Mouse (Mus musculus) layer of hippocampus, adult 2 months (tissue): ENCODE measurements around the gene Trim31. TPM values are rescaled to one million over a fixed set of nuclear protein-coding genes. Genes with fewer than 3 reads are reported as not detected.

Source experiments
- DNase-seq, 2 experiments: peaks; one replicate each; pipeline ENCODE4 v3.0.0; 2022; ENCODE audit warnings: low spot score in 2 of 2
- H3K27ac ChIP-seq: fragments of 200-600 bp; 2 replicates; pipeline ENCODE4 v1.8.1; 2022
- H3K4me3 ChIP-seq: fragments of 200-600 bp; 2 replicates; pipeline ENCODE4 v1.8.1; 2022; ENCODE audit warnings: mild to moderate bottlenecking
- CTCF ChIP-seq: fragments of 200-600 bp; conservative IDR thresholded peaks from 2 replicates; pipeline ENCODE4 v1.8.1; 2022; ENCODE audit warnings: antibody characterized with exemption, mild to moderate bottlenecking, moderate library complexity
- total RNA-seq, 2 experiments: library from RNA; stranded (reverse); gene quantifications; 2 replicates each; pipeline ENCODE4 v1.2.3; 2021

Gene Trim31
- total RNA-seq, 2 experiments from 2014 or later, result 0.15 TPM; not detected in 1

GRCm38 (mm10) chr17:36903651-36904050 is 5.7 kb downstream of the Trim31 start:
- no peak for DNase-seq
- Histone ChIP-seq H3K27ac (no peak overlapping the region), H3K4me3 (no peak overlapping the region)
- no peak for TF ChIP-seq CTCF

DNA sequence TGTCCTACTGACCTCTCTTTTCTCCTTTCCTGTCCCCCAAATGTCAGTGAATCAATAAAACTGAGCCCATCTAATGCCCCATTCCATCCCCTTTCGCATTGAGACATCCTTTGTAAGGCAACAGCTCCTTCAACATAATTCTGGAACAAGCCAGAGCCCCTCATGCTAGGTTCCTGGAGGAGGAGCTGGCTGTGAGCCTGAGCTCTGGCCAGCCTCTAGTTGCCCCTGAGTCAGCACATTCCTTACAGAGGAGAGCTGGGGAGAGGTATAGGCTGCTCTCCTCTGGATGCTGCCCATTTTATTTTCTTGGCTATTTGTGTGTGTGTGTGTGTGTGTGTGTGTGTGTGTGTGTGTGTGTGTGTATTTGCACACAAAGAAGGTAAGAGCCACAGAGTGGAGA is 10.3 kb downstream of the Trim31 start:
- no peak overlapping the region for H3K4me3 ChIP-seq
- TF ChIP-seq CTCF, result no peak
- no peak for DNase-seq
- no peak overlapping the region for H3K27ac ChIP-seq

DNA sequence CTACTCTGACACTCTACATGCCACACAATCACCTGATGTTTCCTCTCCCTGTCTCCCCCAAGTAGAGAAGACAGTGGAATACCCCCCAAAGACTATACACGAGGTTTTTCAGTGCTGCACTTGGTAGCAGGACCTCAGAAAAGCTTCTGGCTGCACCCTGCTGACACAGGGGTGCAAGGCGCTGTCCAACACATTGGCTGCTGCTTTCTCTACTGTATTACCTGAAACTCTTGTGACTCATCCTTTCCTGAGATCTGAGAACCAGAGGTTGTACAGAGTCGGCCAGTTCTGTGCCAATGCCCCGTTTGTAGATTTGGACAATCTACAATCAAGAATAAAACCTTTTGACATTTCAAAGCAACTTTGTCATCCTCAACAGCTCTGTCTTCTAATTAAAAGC is 11.9 kb downstream of the Trim31 start:
- DNase-seq, result no peak
- Histone ChIP-seq H3K27ac (no peak overlapping the region), H3K4me3 (no peak overlapping the region)
- no peak for TF ChIP-seq CTCF

GRCm38 (mm10) chr17:36912031-36912430 is 14.1 kb downstream of the Trim31 start:
- no peak for DNase-seq
- no peak overlapping the region for H3K4me3 ChIP-seq
- no peak overlapping the region for H3K27ac ChIP-seq
- TF ChIP-seq CTCF, result no peak

DNA sequence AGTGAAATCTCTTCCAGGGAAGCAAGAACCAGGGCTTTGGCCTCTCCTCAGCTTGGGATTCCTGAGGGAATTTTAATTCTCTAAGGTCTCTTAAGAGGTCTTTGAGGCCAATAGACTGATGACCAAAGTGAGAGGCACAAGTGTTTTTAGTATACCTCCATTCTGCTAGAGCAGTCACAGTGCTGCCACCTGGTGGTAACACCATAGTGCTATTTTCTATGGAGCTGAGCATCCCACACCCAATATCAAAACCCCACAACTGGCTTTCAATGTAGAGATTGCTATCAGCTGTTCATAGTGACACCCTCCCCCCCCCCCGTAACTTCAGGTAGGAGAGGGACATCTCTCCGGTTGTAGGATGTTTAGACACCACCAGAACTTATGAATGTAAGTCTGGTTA is 16.2 kb downstream of the Trim31 start:
- H3K27ac ChIP-seq, result no peak overlapping the region
- TF ChIP-seq CTCF, result peak; percentile 90
- peak; percentile 70 to 86 for DNase-seq
- H3K4me3 ChIP-seq, result no peak overlapping the region

- H3K27ac ChIP-seq, result no peak overlapping the region
- H3K4me3 ChIP-seq, result no peak overlapping the region
- peak; percentile 26 to 68 for DNase-seq
- peak; percentile 84 for TF ChIP-seq CTCF
Measured at GRCm38 (mm10) chr17:36915076-36915475, 17.2 kb downstream of the Trim31 start.

DNA sequence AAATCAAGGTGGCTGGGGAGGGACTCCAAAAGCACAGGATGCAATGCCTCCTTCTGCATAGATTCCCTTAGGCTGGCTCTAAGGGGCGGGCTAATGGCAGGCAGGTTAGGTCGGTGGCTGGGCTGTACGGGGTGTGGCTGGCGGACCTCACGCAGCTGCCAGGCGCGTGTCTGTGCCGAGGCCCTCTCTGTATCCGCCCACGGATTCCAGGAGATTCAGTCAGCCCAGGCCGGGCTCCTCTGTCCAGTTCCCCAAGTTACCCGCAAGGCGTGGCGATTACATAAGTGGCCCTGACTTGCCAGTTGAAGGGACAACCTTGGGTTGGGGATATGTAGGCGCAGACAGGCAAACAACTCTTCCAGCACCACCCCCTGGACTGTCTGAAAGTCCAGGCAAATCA is 22.3 kb downstream of the Trim31 start:
- Histone ChIP-seq H3K4me3 (no peak overlapping the region), H3K27ac (no peak overlapping the region)
- no peak for TF ChIP-seq CTCF
- DNase-seq, result no peak

- TF ChIP-seq CTCF, result no peak
- Histone ChIP-seq H3K27ac (no peak overlapping the region), H3K4me3 (no peak overlapping the region)
- DNase-seq, result no peak
Measured at GRCm38 (mm10) chr17:36922715-36923114, 24.8 kb downstream of the Trim31 start.

- no peak overlapping the region for H3K4me3 ChIP-seq
- no peak overlapping the region for H3K27ac ChIP-seq
- TF ChIP-seq CTCF, result no peak
- DNase-seq, result no peak
Measured at GRCm38 (mm10) chr17:36923491-36923890, 25.6 kb downstream of the Trim31 start.

GRCm38 (mm10) chr17:36927496-36928120 is 29.7 kb downstream of the Trim31 start:
- no peak overlapping the region for H3K27ac ChIP-seq
- H3K4me3 ChIP-seq, result no peak overlapping the region
- DNase-seq, result no peak
- TF ChIP-seq CTCF, result no peak

GRCm38 (mm10) chr17:36929236-36929932 is 31.5 kb downstream of the Trim31 start:
- no peak for DNase-seq
- H3K4me3 ChIP-seq, result no peak overlapping the region
- TF ChIP-seq CTCF, result no peak
- H3K27ac ChIP-seq, result 0 out of 2 replicates have a peak overlapping the region, but pooled peaks have one; percentile 14

DNA sequence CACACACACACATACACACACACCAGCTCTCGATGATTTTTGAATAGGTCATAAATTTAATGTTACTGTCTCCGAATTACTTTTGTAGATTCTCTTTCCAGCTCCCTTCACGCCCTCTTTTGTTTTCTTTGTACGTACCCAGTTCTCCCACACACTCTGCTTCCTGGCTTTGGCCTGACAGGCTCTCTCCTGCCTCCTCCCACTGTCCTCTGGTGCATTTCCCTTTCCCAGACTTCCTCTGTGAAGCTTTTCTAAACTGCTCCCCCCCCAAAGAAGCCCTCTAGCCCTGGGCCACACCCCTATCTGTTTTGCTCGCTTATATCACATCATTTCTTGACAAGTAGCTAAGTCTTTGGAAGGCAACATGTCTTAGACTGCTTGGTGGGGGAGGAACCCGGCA is 32.3 kb downstream of the Trim31 start:
- TF ChIP-seq CTCF, result no peak
- H3K27ac ChIP-seq, result no peak overlapping the region
- no peak for DNase-seq
- no peak overlapping the region for H3K4me3 ChIP-seq

- no peak for DNase-seq
- Histone ChIP-seq H3K4me3 (no peak overlapping the region), H3K27ac (no peak overlapping the region)
- TF ChIP-seq CTCF, result no peak
Measured at GRCm38 (mm10) chr17:36931130-36931529, 33.2 kb downstream of the Trim31 start.

GRCm38 (mm10) chr17:36931806-36932205 is 33.9 kb downstream of the Trim31 start:
- H3K27ac ChIP-seq, result no peak overlapping the region
- TF ChIP-seq CTCF, result no peak
- no peak for DNase-seq
- H3K4me3 ChIP-seq, result no peak overlapping the region
